Mouse (Mus musculus): Measurements from ENCODE around the gene BC107364.

GRCm38 (mm10) chr3:96479249-96479648 is 27.1 kb upstream of the BC107364 start:
- TF ChIP-seq CTCF (IDR thresholded peaks at IDR 0.05; ENCODE audit: insufficient read depth, low read length) (no peak), POLR2A (IDR thresholded peaks at IDR 0.05; ENCODE audit: borderline replicate concordance, extremely low read depth, low read depth, low read length) (no peak)

Data from lung, adult 2 months (tissue).